Mouse (Mus musculus): ENCODE results near the gene Sspo. TPM values are rescaled to one million over a fixed set of nuclear protein-coding genes. Genes with fewer than 3 reads are reported as not detected.

Gene Sspo
- polyA plus RNA-seq, 1 experiment from 2014 or later: 0.53 TPM

GRCm38 (mm10) chr6:48414886-48415285, 33.1 kb upstream of the Sspo start:
- Histone ChIP-seq H3K36me3 (ENCODE audit: control insufficient read depth, insufficient read depth, low read length) (peaks cover 78% of the 10 kb centered on the region), H3K4me2 (replicated peaks; ENCODE audit: low read depth, low read length) (no peak overlapping the region), H3K4me3 (ENCODE audit: low read length) (no peak overlapping the region), H3K27me3 (ENCODE audit: control insufficient read depth, insufficient read depth, low read length) (no peaks in the 10 kb centered on the region), H3K4me1 (ENCODE audit: control insufficient read depth, insufficient read depth, low read length) (no peaks in the 10 kb centered on the region), H3K27ac (ENCODE audit: low read depth, low read length) (no peak overlapping the region), H3K9me3 (ENCODE audit: control insufficient read depth, low read length) (no peaks in the 10 kb centered on the region), H3K9ac (ENCODE audit: low read depth, low read length) (no peak overlapping the region)
- WGBS: 90% methylated on average over 1 of the region's 1 CpGs
- no peak for ATAC-seq (ENCODE audit: low FRiP score, low TSS enrichment)

- H3K4me1 ChIP-seq (ENCODE audit: control insufficient read depth, insufficient read depth, low read length): no peaks in the 10 kb centered on the region
- no peaks in the 10 kb centered on the region for H3K9me3 ChIP-seq (ENCODE audit: control insufficient read depth, low read length)
- no peak overlapping the region for H3K27ac ChIP-seq (ENCODE audit: low read depth, low read length)
- no peak for ATAC-seq (ENCODE audit: low FRiP score, low TSS enrichment)
- H3K4me2 ChIP-seq (replicated peaks; ENCODE audit: low read depth, low read length): no peak overlapping the region
- no peaks in the 10 kb centered on the region for H3K27me3 ChIP-seq (ENCODE audit: control insufficient read depth, insufficient read depth, low read length)
- 89% methylated on average over 7 of the region's 7 CpGs for WGBS
- H3K4me3 ChIP-seq (ENCODE audit: low read length): no peak overlapping the region
- peaks cover 70% of the 10 kb centered on the region for H3K36me3 ChIP-seq (ENCODE audit: control insufficient read depth, insufficient read depth, low read length)
- no peak overlapping the region for H3K9ac ChIP-seq (ENCODE audit: low read depth, low read length)
Measured at GRCm38 (mm10) chr6:48415636-48416035, 32.4 kb upstream of the Sspo start.

GRCm38 (mm10) chr6:48416486-48416885, 31.5 kb upstream of the Sspo start:
- no peak overlapping the region for H3K27ac ChIP-seq (ENCODE audit: low read depth, low read length)
- 81% methylated on average over 2 of the region's 2 CpGs for WGBS
- no peaks in the 10 kb centered on the region for H3K9me3 ChIP-seq (ENCODE audit: control insufficient read depth, low read length)
- H3K9ac ChIP-seq (ENCODE audit: low read depth, low read length): no peak overlapping the region
- ATAC-seq (ENCODE audit: low FRiP score, low TSS enrichment): no peak
- H3K36me3 ChIP-seq (ENCODE audit: control insufficient read depth, insufficient read depth, low read length): peaks cover 62% of the 10 kb centered on the region
- no peak overlapping the region for H3K4me2 ChIP-seq (replicated peaks; ENCODE audit: low read depth, low read length)
- H3K4me1 ChIP-seq (ENCODE audit: control insufficient read depth, insufficient read depth, low read length): no peaks in the 10 kb centered on the region
- H3K4me3 ChIP-seq (ENCODE audit: low read length): no peak overlapping the region
- no peaks in the 10 kb centered on the region for H3K27me3 ChIP-seq (ENCODE audit: control insufficient read depth, insufficient read depth, low read length)

- H3K27me3 ChIP-seq (ENCODE audit: control insufficient read depth, insufficient read depth, low read length): no peaks in the 10 kb centered on the region
- ATAC-seq (ENCODE audit: low FRiP score, low TSS enrichment): no peak
Measured at GRCm38 (mm10) chr6:48420647-48421046, 27.4 kb upstream of the Sspo start.

GRCm38 (mm10) chr6:48423336-48423735, 24.7 kb upstream of the Sspo start:
- Histone ChIP-seq H3K9me3 (ENCODE audit: control insufficient read depth, low read length) (no peaks in the 10 kb centered on the region), H3K27me3 (ENCODE audit: control insufficient read depth, insufficient read depth, low read length) (no peaks in the 10 kb centered on the region), H3K4me2 (replicated peaks; ENCODE audit: low read depth, low read length) (no peak overlapping the region), H3K27ac (ENCODE audit: low read depth, low read length) (no peak overlapping the region), H3K4me3 (ENCODE audit: low read length) (no peak overlapping the region), H3K36me3 (ENCODE audit: control insufficient read depth, insufficient read depth, low read length) (no peaks in the 10 kb centered on the region), H3K9ac (ENCODE audit: low read depth, low read length) (no peak overlapping the region), H3K4me1 (ENCODE audit: control insufficient read depth, insufficient read depth, low read length) (peaks cover 7% of the 10 kb centered on the region; the same call in 1 of the 2 replicates)
- 58% methylated on average over 3 of the region's 3 CpGs for WGBS
- ATAC-seq (ENCODE audit: low FRiP score, low TSS enrichment): no peak

More at GRCm38 (mm10) chr6:48420647-48421046, 27.4 kb upstream of the Sspo start:
- Histone ChIP-seq H3K4me1 (ENCODE audit: control insufficient read depth, insufficient read depth, low read length) (peaks cover 7% of the 10 kb centered on the region; the same call in 1 of the 2 replicates), H3K4me2 (replicated peaks; ENCODE audit: low read depth, low read length) (no peak overlapping the region), H3K27ac (ENCODE audit: low read depth, low read length) (no peak overlapping the region; the same call in 1 of the 2 replicates), H3K9me3 (ENCODE audit: control insufficient read depth, low read length) (no peaks in the 10 kb centered on the region), H3K36me3 (ENCODE audit: control insufficient read depth, insufficient read depth, low read length) (peaks cover 20% of the 10 kb centered on the region), H3K9ac (ENCODE audit: low read depth, low read length) (no peak overlapping the region), H3K4me3 (ENCODE audit: low read length) (no peak overlapping the region)
- 18% methylated on average over 2 of the region's 2 CpGs for WGBS

GRCm38 (mm10) chr6:48424074-48424473, 24.0 kb upstream of the Sspo start:
- 71% methylated on average over 5 of the region's 5 CpGs for WGBS
- H3K4me1 ChIP-seq (ENCODE audit: control insufficient read depth, insufficient read depth, low read length): peaks cover 7% of the 10 kb centered on the region; the same call in 1 of the 2 replicates
- H3K4me2 ChIP-seq (replicated peaks; ENCODE audit: low read depth, low read length): no peak overlapping the region
- H3K9me3 ChIP-seq (ENCODE audit: control insufficient read depth, low read length): no peaks in the 10 kb centered on the region
- no peak overlapping the region for H3K4me3 ChIP-seq (ENCODE audit: low read length)
- no peak overlapping the region for H3K9ac ChIP-seq (ENCODE audit: low read depth, low read length)
- no peak overlapping the region for H3K27ac ChIP-seq (ENCODE audit: low read depth, low read length)
- no peaks in the 10 kb centered on the region for H3K36me3 ChIP-seq (ENCODE audit: control insufficient read depth, insufficient read depth, low read length)
- no peak for ATAC-seq (ENCODE audit: low FRiP score, low TSS enrichment)
- H3K27me3 ChIP-seq (ENCODE audit: control insufficient read depth, insufficient read depth, low read length): no peaks in the 10 kb centered on the region

- no peak overlapping the region for H3K4me3 ChIP-seq (ENCODE audit: low read length)
- no peaks in the 10 kb centered on the region for H3K36me3 ChIP-seq (ENCODE audit: control insufficient read depth, insufficient read depth, low read length)
- no peaks in the 10 kb centered on the region for H3K9me3 ChIP-seq (ENCODE audit: control insufficient read depth, low read length)
- no peak overlapping the region for H3K4me2 ChIP-seq (replicated peaks; ENCODE audit: low read depth, low read length)
- 82% methylated on average over 5 of the region's 5 CpGs for WGBS
- peaks cover 7% of the 10 kb centered on the region; the same call in 1 of the 2 replicates for H3K4me1 ChIP-seq (ENCODE audit: control insufficient read depth, insufficient read depth, low read length)
- no peaks in the 10 kb centered on the region for H3K27me3 ChIP-seq (ENCODE audit: control insufficient read depth, insufficient read depth, low read length)
- no peak overlapping the region for H3K9ac ChIP-seq (ENCODE audit: low read depth, low read length)
- ATAC-seq (ENCODE audit: low FRiP score, low TSS enrichment): no peak
- H3K27ac ChIP-seq (ENCODE audit: low read depth, low read length): no peak overlapping the region
Measured at GRCm38 (mm10) chr6:48426956-48427355, 21.1 kb upstream of the Sspo start.

- Histone ChIP-seq H3K27me3 (ENCODE audit: control insufficient read depth, insufficient read depth, low read length) (no peaks in the 10 kb centered on the region), H3K4me1 (ENCODE audit: control insufficient read depth, insufficient read depth, low read length) (0 out of 2 replicates have a peak, but pooled peaks cover 4% of the 10 kb centered on the region), H3K4me3 (ENCODE audit: low read length) (no peak overlapping the region), H3K9me3 (ENCODE audit: control insufficient read depth, low read length) (no peaks in the 10 kb centered on the region), H3K36me3 (ENCODE audit: control insufficient read depth, insufficient read depth, low read length) (no peaks in the 10 kb centered on the region), H3K27ac (ENCODE audit: low read depth, low read length) (no peak overlapping the region), H3K9ac (ENCODE audit: low read depth, low read length) (no peak overlapping the region), H3K4me2 (replicated peaks; ENCODE audit: low read depth, low read length) (no peak overlapping the region)
- ATAC-seq (ENCODE audit: low FRiP score, low TSS enrichment): peak; percentile 65
- 54% methylated on average over 4 of the region's 4 CpGs for WGBS
Measured at GRCm38 (mm10) chr6:48428769-48429557, 19.1 kb upstream of the Sspo start.

GRCm38 (mm10) chr6:48430748-48431147, 17.3 kb upstream of the Sspo start:
- no peak overlapping the region for H3K27ac ChIP-seq (ENCODE audit: low read depth, low read length)
- H3K4me2 ChIP-seq (replicated peaks; ENCODE audit: low read depth, low read length): no peak overlapping the region
- no peaks in the 10 kb centered on the region for H3K36me3 ChIP-seq (ENCODE audit: control insufficient read depth, insufficient read depth, low read length)
- H3K4me1 ChIP-seq (ENCODE audit: control insufficient read depth, insufficient read depth, low read length): peaks cover 11% of the 10 kb centered on the region
- no peak for ATAC-seq (ENCODE audit: low FRiP score, low TSS enrichment)
- H3K27me3 ChIP-seq (ENCODE audit: control insufficient read depth, insufficient read depth, low read length): no peaks in the 10 kb centered on the region
- H3K9me3 ChIP-seq (ENCODE audit: control insufficient read depth, low read length): no peaks in the 10 kb centered on the region
- no peak overlapping the region for H3K4me3 ChIP-seq (ENCODE audit: low read length)
- no peak overlapping the region for H3K9ac ChIP-seq (ENCODE audit: low read depth, low read length)
- WGBS: 73% methylated on average over 5 of the region's 5 CpGs

Measured in kidney, embryonic 14.5 days (tissue).